Mouse (Mus musculus): ENCODE data around the gene Olfm1. TPM values are rescaled to one million over a fixed set of nuclear protein-coding genes. Genes with fewer than 3 reads are reported as not detected.

Olfm1 gene
- total and polyA plus RNA-seq, 3 experiments: 0.20 to 1.3 (median 0.34) TPM

DNA sequence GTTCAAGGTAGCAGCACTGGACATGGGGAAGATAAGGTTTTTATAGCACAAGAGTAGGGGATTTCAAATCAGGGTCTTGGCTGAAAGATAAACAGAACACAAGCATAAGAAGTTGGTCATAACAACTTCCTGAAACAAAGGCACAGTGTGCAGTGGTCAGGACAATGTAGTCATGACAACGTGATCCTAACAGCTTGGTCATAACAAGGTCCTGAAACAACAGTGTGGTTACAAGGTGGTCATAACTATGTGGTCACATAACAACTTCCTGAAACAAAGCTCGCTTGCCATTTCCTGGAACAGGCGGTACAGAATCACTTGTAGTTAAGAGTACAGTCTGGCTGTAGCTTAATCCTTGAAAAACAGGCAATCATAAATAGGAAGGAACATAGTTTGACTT, 12.7 kb upstream of the Olfm1 start:
- dilution Hi-C loops (cut with MboI; ENCODE audit: extremely low pct_ligation_motif_present, extremely low pct_unique_long_range_greater_than_20kb, low sequenced_read_pairs) (no loop called here), in situ Hi-C loops (cut with MboI; ENCODE audit: low pct_ligation_motif_present, low pct_unique_long_range_greater_than_20kb, low sequenced_read_pairs) (no loop called here)
- H3K9ac ChIP-seq (ENCODE audit: insufficient read depth, low read depth): no peak overlapping the region
- H3K27ac ChIP-seq (ENCODE audit: insufficient read depth, low read depth): no peak overlapping the region
- peaks cover 80% of the 10 kb centered on the region for H3K27me3 ChIP-seq (replicated peaks)
- peaks cover 9% of the 10 kb centered on the region for H3K9me3 ChIP-seq (replicated peaks; ENCODE audit: low read length)
- no peak overlapping the region for H3K4me3 ChIP-seq (replicated peaks in 1 of 3; ENCODE audit: low read depth in 2 of 3, low read length in 2 of 3, poor library complexity in 1 of 3)
- peaks cover 0 to 4% of the 10 kb centered on the region in 2 experiments; a peak in 1 of 4 replicates for H3K4me1 ChIP-seq (ENCODE audit: control insufficient read depth in 1 of 2, insufficient read depth in 2 of 2)
- no peaks in the 10 kb centered on the region for H3K36me3 ChIP-seq (replicated peaks in 1 of 2; ENCODE audit: control insufficient read depth in 1 of 2, insufficient read depth in 1 of 2, low read length in 1 of 2)
- TF ChIP-seq ZC3H11A (IDR thresholded peaks at IDR 0.05; ENCODE audit: low read depth, low read length) (no peak), BHLHE40 (IDR thresholded peaks at IDR 0.05; ENCODE audit: low read depth, low read length) (0 out of 2 replicates have a peak, but pooled peaks have one; percentile 8), ELF1 (IDR thresholded peaks at IDR 0.05; ENCODE audit: low read depth, low read length) (peak; percentile 43; the same call in 1 of the 2 replicates)
- DNase-seq (ENCODE audit: extremely low read depth): peak; percentile 26
- H3K4me2 ChIP-seq (ENCODE audit: insufficient read depth, low read depth, poor library complexity, severe bottlenecking): no peak overlapping the region
- H3K79me2 ChIP-seq (replicated peaks; ENCODE audit: control insufficient read depth, extremely low read depth, insufficient read depth, poor library complexity, severe bottlenecking): no peaks in the 10 kb centered on the region

DNA sequence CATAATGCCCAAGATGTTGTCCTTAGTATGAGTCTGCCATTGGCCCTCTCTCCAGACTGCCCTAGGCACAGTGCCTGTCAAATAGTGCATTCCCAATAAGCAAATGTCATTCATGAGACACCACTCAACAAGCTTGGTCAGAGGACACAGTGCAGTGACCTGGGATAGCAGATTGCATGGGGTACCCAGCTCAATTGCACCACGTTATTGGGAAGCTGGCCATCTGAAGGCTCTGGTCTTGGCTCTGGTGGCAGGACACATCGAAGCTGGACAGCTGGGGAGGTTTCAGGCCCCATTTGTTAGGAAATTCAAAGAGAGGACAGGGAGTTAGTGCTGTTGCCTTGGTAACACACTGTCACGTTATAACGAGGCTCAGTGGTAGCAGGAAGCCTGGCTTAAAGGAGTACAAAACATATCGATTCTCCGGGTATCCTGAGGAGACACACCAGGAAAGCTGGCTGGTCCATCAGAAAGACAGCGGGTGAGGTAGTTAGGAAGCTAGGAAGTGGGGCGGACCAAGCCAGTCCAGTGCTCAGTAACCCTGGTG, 4.3 kb upstream of the Olfm1 start:
- H3K9ac ChIP-seq (ENCODE audit: insufficient read depth, low read depth): no peak overlapping the region
- no peak for TF ChIP-seq GABPA (IDR thresholded peaks at IDR 0.05; ENCODE audit: insufficient replicate concordance, low read depth, low read length)
- TF ChIP-seq JUND (conservative IDR thresholded peaks at IDR 0.05; ENCODE audit: low read depth, low read length): no peak
- TF ChIP-seq SMC3 (IDR thresholded peaks at IDR 0.05; ENCODE audit: low read depth, low read length): no peak
- no peak for TF ChIP-seq RCOR1 (conservative IDR thresholded peaks at IDR 0.05; ENCODE audit: low read depth, low read length)
- TF ChIP-seq KAT2A (IDR thresholded peaks at IDR 0.05; ENCODE audit: insufficient replicate concordance, low read length): no peak
- no peak for TF ChIP-seq MAZ (IDR thresholded peaks at IDR 0.05; ENCODE audit: low read depth, low read length)
- no peak overlapping the region for H3K27ac ChIP-seq (ENCODE audit: insufficient read depth, low read depth)
- dilution Hi-C loops (cut with MboI; ENCODE audit: extremely low pct_ligation_motif_present, extremely low pct_unique_long_range_greater_than_20kb, low sequenced_read_pairs) (no loop called here), in situ Hi-C loops (cut with MboI; ENCODE audit: low pct_ligation_motif_present, low pct_unique_long_range_greater_than_20kb, low sequenced_read_pairs) (no loop called here)
- no peaks in the 10 kb centered on the region for H3K9me3 ChIP-seq (replicated peaks; ENCODE audit: low read length)
- no peak overlapping the region for H3K4me2 ChIP-seq (ENCODE audit: insufficient read depth, low read depth, poor library complexity, severe bottlenecking)
- no peaks in the 10 kb centered on the region for H3K79me2 ChIP-seq (replicated peaks; ENCODE audit: control insufficient read depth, extremely low read depth, insufficient read depth, poor library complexity, severe bottlenecking)
- no peaks in the 10 kb centered on the region for H3K4me1 ChIP-seq (ENCODE audit: control insufficient read depth in 1 of 2, insufficient read depth in 2 of 2)
- H3K27me3 ChIP-seq (replicated peaks): peaks cover 80% of the 10 kb centered on the region
- H3K4me3 ChIP-seq (replicated peaks in 1 of 3; ENCODE audit: low read depth in 2 of 3, low read length in 2 of 3, poor library complexity in 1 of 3): no peak overlapping the region
- no peak for DNase-seq (ENCODE audit: extremely low read depth)
- H3K36me3 ChIP-seq (replicated peaks in 1 of 2; ENCODE audit: control insufficient read depth in 1 of 2, insufficient read depth in 1 of 2, low read length in 1 of 2): no peaks in the 10 kb centered on the region

DNA sequence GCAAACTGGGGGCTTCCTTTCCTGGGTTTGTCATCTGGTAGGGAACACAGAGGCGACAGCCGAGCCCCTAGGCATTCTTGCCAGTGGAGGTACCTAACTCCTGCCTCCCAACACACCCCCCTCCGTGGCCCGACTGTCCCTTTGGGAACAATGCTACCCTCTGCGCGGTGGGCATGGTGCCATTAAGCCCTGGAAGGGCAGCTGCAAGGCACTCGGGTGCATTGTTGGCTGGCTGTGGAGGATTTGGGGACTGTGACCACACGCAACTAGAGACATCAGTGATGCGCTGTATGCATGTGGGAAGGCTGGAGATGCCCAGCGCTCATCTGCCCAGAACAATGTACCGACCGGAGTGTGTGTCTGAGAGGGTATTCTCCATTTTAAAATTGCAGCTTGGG, 897 bp downstream of the Olfm1 start:
- H3K9me3 ChIP-seq (replicated peaks; ENCODE audit: low read length): no peaks in the 10 kb centered on the region
- no peaks in the 10 kb centered on the region for H3K36me3 ChIP-seq (replicated peaks in 1 of 2; ENCODE audit: control insufficient read depth in 1 of 2, insufficient read depth in 1 of 2, low read length in 1 of 2)
- H3K27ac ChIP-seq (ENCODE audit: insufficient read depth, low read depth): no peak overlapping the region
- no peaks in the 10 kb centered on the region; a peak in 1 of 4 replicates for H3K4me1 ChIP-seq (ENCODE audit: control insufficient read depth in 1 of 2, insufficient read depth in 2 of 2)
- H3K4me2 ChIP-seq (ENCODE audit: insufficient read depth, low read depth, poor library complexity, severe bottlenecking): no peak overlapping the region
- no peak overlapping the region for H3K4me3 ChIP-seq (replicated peaks in 1 of 3; ENCODE audit: low read depth in 2 of 3, low read length in 2 of 3, poor library complexity in 1 of 3)
- peaks cover 85% of the 10 kb centered on the region for H3K27me3 ChIP-seq (replicated peaks)
- in situ Hi-C loops (cut with MboI; ENCODE audit: low pct_ligation_motif_present, low pct_unique_long_range_greater_than_20kb, low sequenced_read_pairs): no loop called here
- TF ChIP-seq ZNF384 (IDR thresholded peaks at IDR 0.05; ENCODE audit: low read depth, low read length): no peak
- no peak for TF ChIP-seq CHD2 (IDR thresholded peaks at IDR 0.05; ENCODE audit: low read length)
- no peak for TF ChIP-seq CTCF (conservative IDR thresholded peaks at IDR 0.05 in 1 of 2, IDR thresholded peaks at IDR 0.05 in 1 of 2; ENCODE audit: low read depth in 2 of 2, low read length in 2 of 2)
- no peak for TF ChIP-seq ETS1 (conservative IDR thresholded peaks at IDR 0.05; ENCODE audit: low read depth, low read length)
- no peak for TF ChIP-seq IRF4 (IDR thresholded peaks at IDR 0.05; ENCODE audit: low read depth, low read length)
- no peak for TF ChIP-seq KAT2A (IDR thresholded peaks at IDR 0.05; ENCODE audit: insufficient replicate concordance, low read length)
- no peak for TF ChIP-seq CHD1 (IDR thresholded peaks at IDR 0.05; ENCODE audit: low read depth, low read length)
- no peak for TF ChIP-seq POLR2AphosphoS2 (IDR thresholded peaks at IDR 0.05; ENCODE audit: low read depth, low read length)
- TF ChIP-seq HCFC1 (IDR thresholded peaks at IDR 0.05; ENCODE audit: low read depth, low read length): no peak
- TF ChIP-seq ELF1 (IDR thresholded peaks at IDR 0.05; ENCODE audit: low read depth, low read length): no peak
- no peak for TF ChIP-seq USF1 (IDR thresholded peaks at IDR 0.05; ENCODE audit: low read depth, low read length)
- TF ChIP-seq JUN (IDR thresholded peaks at IDR 0.05; ENCODE audit: insufficient read depth, low read depth, low read length): no peak
- no peak for TF ChIP-seq ZC3H11A (IDR thresholded peaks at IDR 0.05; ENCODE audit: low read depth, low read length)
- TF ChIP-seq MYC (IDR thresholded peaks at IDR 0.05; ENCODE audit: low read depth, low read length): no peak
- TF ChIP-seq JUND (conservative IDR thresholded peaks at IDR 0.05; ENCODE audit: low read depth, low read length): no peak
- no peak for TF ChIP-seq BHLHE40 (IDR thresholded peaks at IDR 0.05; ENCODE audit: low read depth, low read length)
- no peaks in the 10 kb centered on the region for H3K79me2 ChIP-seq (replicated peaks; ENCODE audit: control insufficient read depth, extremely low read depth, insufficient read depth, poor library complexity, severe bottlenecking)
- H3K9ac ChIP-seq (ENCODE audit: insufficient read depth, low read depth): no peak overlapping the region
- no peak for DNase-seq (ENCODE audit: extremely low read depth)
- dilution Hi-C loops (cut with MboI; ENCODE audit: extremely low pct_ligation_motif_present, extremely low pct_unique_long_range_greater_than_20kb, low sequenced_read_pairs): no loop called here
